Mouse (Mus musculus) hindbrain, embryonic 13.5 days (tissue): ENCODE measurements around the gene Sun2. TPM values are rescaled to one million over a fixed set of nuclear protein-coding genes. Genes with fewer than 3 reads are reported as not detected.

Experiments used
- ATAC-seq: fragments of 200-750 bp; cut with Nextera tagmentation; 2 replicates; pipeline ENCODE4 v1.8.0; 2017; ENCODE audit warnings: moderate TSS enrichment; ENCODE audit not compliant: low FRiP score
- H3K27ac ChIP-seq: fragments of 300-500 bp; sonication (generic); 2 replicates; pipeline ENCODE4 v1.5.1; 2015; ENCODE audit warnings: inconsistent platforms, mild to moderate bottlenecking, moderate library complexity
- H3K27me3 ChIP-seq: fragments of 300-500 bp; sonication (generic); 2 replicates; pipeline ENCODE4 v1.6.1; 2015; ENCODE audit warnings: mild to moderate bottlenecking, inconsistent platforms
- H3K36me3 ChIP-seq: fragments of 300-500 bp; sonication (generic); 2 replicates; pipeline ENCODE4 v1.6.1; 2015; ENCODE audit warnings: mild to moderate bottlenecking, inconsistent platforms
- H3K4me1 ChIP-seq: fragments of 300-500 bp; sonication (generic); replicated peaks from 2 replicates; pipeline ENCODE4 v1.6.1; 2015; ENCODE audit warnings: inconsistent platforms
- H3K4me2 ChIP-seq: fragments of 300-500 bp; sonication (generic); 2 replicates; pipeline ENCODE4 v1.6.1; 2015; ENCODE audit warnings: inconsistent platforms, mild to moderate bottlenecking, moderate library complexity
- H3K4me3 ChIP-seq: fragments of 300-500 bp; sonication (generic); 2 replicates; pipeline ENCODE4 v1.5.1; 2015; ENCODE audit warnings: mild to moderate bottlenecking, inconsistent platforms
- H3K9ac ChIP-seq: fragments of 300-500 bp; sonication (generic); 2 replicates; pipeline ENCODE4 v1.6.1; 2015; ENCODE audit warnings: mild to moderate bottlenecking, inconsistent platforms
- H3K9me3 ChIP-seq: fragments of 300-500 bp; sonication (generic); 2 replicates; pipeline ENCODE4 v1.6.1; 2016; ENCODE audit warnings: inconsistent platforms
- WGBS: fragments of 180-500 bp; shearing (Covaris S2); methylation state at CpG from one replicate; pipeline ENCODE4 v1.1.7; 2015; 5-methylcytosine and 5-hydroxymethylcytosine counted together
- polyA plus RNA-seq: library from polyadenylated mRNA; unstranded; fragments of >200 nt; fragmentation: Nextera tagmentation; extraction: Ambion mirVana; gene quantifications from 2 replicates; pipeline ENCODE4 v1.2.1, GENCODE M21; 2015

Gene Sun2
- polyA plus RNA-seq, 1 experiment from 2014 or later: 9.8 TPM

GRCm38 (mm10) chr15:79767327-79767961 is 25.1 kb upstream of the Sun2 start:
- H3K9ac ChIP-seq: 0 out of 2 replicates have a peak overlapping the region, but pooled peaks have one; percentile 35
- WGBS: 81% methylated on average over 16 of the region's 16 CpGs
- no peak overlapping the region for H3K4me2 ChIP-seq
- ATAC-seq: no peak
- H3K27ac ChIP-seq: 0 out of 2 replicates have a peak overlapping the region, but pooled peaks have one; percentile 35
- H3K27me3 ChIP-seq: no peaks in the 10 kb centered on the region
- H3K4me3 ChIP-seq: no peak overlapping the region
- peaks cover 25% of the 10 kb centered on the region for H3K36me3 ChIP-seq
- no peaks in the 10 kb centered on the region for H3K9me3 ChIP-seq
- H3K4me1 ChIP-seq: peaks cover 44% of the 10 kb centered on the region

- WGBS: 88% methylated on average over 10 of the region's 10 CpGs
- peaks cover 34% of the 10 kb centered on the region for H3K36me3 ChIP-seq
- no peak for ATAC-seq
- no peak overlapping the region for H3K4me2 ChIP-seq
- no peaks in the 10 kb centered on the region for H3K9me3 ChIP-seq
- H3K27ac ChIP-seq: no peak overlapping the region
- H3K27me3 ChIP-seq: no peaks in the 10 kb centered on the region
- H3K4me1 ChIP-seq: peaks cover 41% of the 10 kb centered on the region
- H3K9ac ChIP-seq: no peak overlapping the region
- H3K4me3 ChIP-seq: no peak overlapping the region
Measured at GRCm38 (mm10) chr15:79766586-79767071, 24.3 kb upstream of the Sun2 start.

- no peak overlapping the region for H3K4me2 ChIP-seq
- WGBS: 77% methylated on average over 10 of the region's 10 CpGs
- ATAC-seq: no peak
- H3K27ac ChIP-seq: no peak overlapping the region
- no peaks in the 10 kb centered on the region for H3K9me3 ChIP-seq
- no peak overlapping the region for H3K4me3 ChIP-seq
- H3K36me3 ChIP-seq: peaks cover 37% of the 10 kb centered on the region
- no peaks in the 10 kb centered on the region for H3K27me3 ChIP-seq
- no peak overlapping the region for H3K9ac ChIP-seq
- peaks cover 38% of the 10 kb centered on the region for H3K4me1 ChIP-seq
Measured at GRCm38 (mm10) chr15:79766168-79766567, 23.8 kb upstream of the Sun2 start.

- H3K4me2 ChIP-seq: no peak overlapping the region
- H3K4me1 ChIP-seq: peaks cover 31% of the 10 kb centered on the region
- WGBS: 90% methylated on average over 2 of the region's 2 CpGs
- ATAC-seq: no peak
- peaks cover 44% of the 10 kb centered on the region for H3K36me3 ChIP-seq
- H3K4me3 ChIP-seq: no peak overlapping the region
- 0 out of 2 replicates have a peak overlapping the region, but pooled peaks have one; percentile 29 for H3K9ac ChIP-seq
- no peak overlapping the region for H3K27ac ChIP-seq
- no peaks in the 10 kb centered on the region for H3K27me3 ChIP-seq
- no peaks in the 10 kb centered on the region for H3K9me3 ChIP-seq
Measured at GRCm38 (mm10) chr15:79765361-79765760, 23.0 kb upstream of the Sun2 start.

GRCm38 (mm10) chr15:79764539-79765267 is 22.4 kb upstream of the Sun2 start:
- no peak overlapping the region for H3K27ac ChIP-seq
- H3K9ac ChIP-seq: peak overlapping the region; percentile 39; the same call in 1 of the 2 replicates
- peaks cover 25% of the 10 kb centered on the region for H3K4me1 ChIP-seq
- no peaks in the 10 kb centered on the region for H3K27me3 ChIP-seq
- H3K36me3 ChIP-seq: peaks cover 44% of the 10 kb centered on the region
- ATAC-seq: no peak
- 85% methylated on average over 11 of the region's 11 CpGs for WGBS
- H3K9me3 ChIP-seq: no peaks in the 10 kb centered on the region
- H3K4me3 ChIP-seq: no peak overlapping the region
- H3K4me2 ChIP-seq: no peak overlapping the region

- H3K27me3 ChIP-seq: no peaks in the 10 kb centered on the region
- H3K9ac ChIP-seq: 0 out of 2 replicates have a peak overlapping the region, but pooled peaks have one; percentile 5
- WGBS: 96% methylated on average over 7 of the region's 7 CpGs
- no peaks in the 10 kb centered on the region for H3K9me3 ChIP-seq
- H3K4me2 ChIP-seq: no peak overlapping the region
- H3K36me3 ChIP-seq: peaks cover 44% of the 10 kb centered on the region
- no peak overlapping the region for H3K27ac ChIP-seq
- no peak for ATAC-seq
- no peak overlapping the region for H3K4me3 ChIP-seq
- peaks cover 18% of the 10 kb centered on the region for H3K4me1 ChIP-seq
Measured at GRCm38 (mm10) chr15:79763601-79764246, 21.4 kb upstream of the Sun2 start.

GRCm38 (mm10) chr15:79763001-79763400 is 20.7 kb upstream of the Sun2 start:
- H3K4me2 ChIP-seq: no peak overlapping the region
- H3K27ac ChIP-seq: no peak overlapping the region
- no peak overlapping the region for H3K9ac ChIP-seq
- H3K27me3 ChIP-seq: no peaks in the 10 kb centered on the region
- H3K36me3 ChIP-seq: peaks cover 44% of the 10 kb centered on the region
- H3K9me3 ChIP-seq: no peaks in the 10 kb centered on the region
- no peak overlapping the region for H3K4me3 ChIP-seq
- H3K4me1 ChIP-seq: peaks cover 11% of the 10 kb centered on the region
- ATAC-seq: no peak
- whole genome bisulfite sequencing: 93% methylated on average over 9 of the region's 9 CpGs

- 89% methylated on average over 6 of the region's 6 CpGs for WGBS
- H3K27ac ChIP-seq: no peak overlapping the region
- no peaks in the 10 kb centered on the region for H3K27me3 ChIP-seq
Measured at GRCm38 (mm10) chr15:79760956-79761355, 18.6 kb upstream of the Sun2 start.

GRCm38 (mm10) chr15:79757118-79757517 is 14.8 kb upstream of the Sun2 start:
- no peak for ATAC-seq
- no peak overlapping the region for H3K4me2 ChIP-seq
- no peak overlapping the region for H3K27ac ChIP-seq
- 97% methylated on average over 3 of the region's 3 CpGs for WGBS
- no peak overlapping the region for H3K9ac ChIP-seq
- no peaks in the 10 kb centered on the region for H3K27me3 ChIP-seq
- no peaks in the 10 kb centered on the region for H3K9me3 ChIP-seq
- H3K36me3 ChIP-seq: peaks cover 16% of the 10 kb centered on the region
- H3K4me1 ChIP-seq: peaks cover 11% of the 10 kb centered on the region
- no peak overlapping the region for H3K4me3 ChIP-seq

More at GRCm38 (mm10) chr15:79760956-79761355, 18.6 kb upstream of the Sun2 start:
- no peak overlapping the region for H3K4me2 ChIP-seq
- peaks cover 44% of the 10 kb centered on the region for H3K36me3 ChIP-seq
- H3K9me3 ChIP-seq: no peaks in the 10 kb centered on the region
- no peak for ATAC-seq
- H3K9ac ChIP-seq: no peak overlapping the region
- H3K4me1 ChIP-seq: peaks cover 11% of the 10 kb centered on the region
- no peak overlapping the region for H3K4me3 ChIP-seq

- ATAC-seq: no peak
- peaks cover 11% of the 10 kb centered on the region for H3K4me1 ChIP-seq
- no peaks in the 10 kb centered on the region for H3K9me3 ChIP-seq
- no peak overlapping the region for H3K4me2 ChIP-seq
- H3K27ac ChIP-seq: no peak overlapping the region
- H3K4me3 ChIP-seq: no peak overlapping the region
- H3K9ac ChIP-seq: 0 out of 2 replicates have a peak overlapping the region, but pooled peaks have one; percentile 40
- 58% methylated on average over 8 of the region's 8 CpGs for WGBS
- peaks cover 6% of the 10 kb centered on the region for H3K36me3 ChIP-seq
- no peaks in the 10 kb centered on the region for H3K27me3 ChIP-seq
Measured at GRCm38 (mm10) chr15:79755977-79756625, 13.8 kb upstream of the Sun2 start.

- no peak overlapping the region for H3K27ac ChIP-seq
- no peaks in the 10 kb centered on the region for H3K36me3 ChIP-seq
- H3K4me3 ChIP-seq: no peak overlapping the region
- WGBS: 83% methylated on average over 4 of the region's 4 CpGs
- no peaks in the 10 kb centered on the region for H3K9me3 ChIP-seq
- H3K4me2 ChIP-seq: no peak overlapping the region
- no peak overlapping the region for H3K9ac ChIP-seq
- peaks cover 11% of the 10 kb centered on the region for H3K4me1 ChIP-seq
- no peak for ATAC-seq
- no peaks in the 10 kb centered on the region for H3K27me3 ChIP-seq
Measured at GRCm38 (mm10) chr15:79755176-79755575, 12.8 kb upstream of the Sun2 start.

- H3K36me3 ChIP-seq: no peaks in the 10 kb centered on the region
- no peaks in the 10 kb centered on the region for H3K9me3 ChIP-seq
- H3K27me3 ChIP-seq: no peaks in the 10 kb centered on the region
- H3K4me2 ChIP-seq: no peak overlapping the region
- H3K27ac ChIP-seq: no peak overlapping the region
- H3K4me3 ChIP-seq: no peak overlapping the region
- 56% methylated on average over 4 of the region's 4 CpGs for WGBS
- ATAC-seq: no peak
- peaks cover 11% of the 10 kb centered on the region for H3K4me1 ChIP-seq
- H3K9ac ChIP-seq: peak overlapping the region; percentile 9; the same call in 1 of the 2 replicates
Measured at GRCm38 (mm10) chr15:79753873-79754272, 11.5 kb upstream of the Sun2 start.
